ENCODE assay signal across 8 mouse cellular contexts in genomic region chr8:70351035-70351999, GRCm38 (mm10). TPM values are rescaled to one million over a fixed set of nuclear protein-coding genes. Genes with fewer than 3 reads are reported as not detected.
DNase-seq lines count a peak whose midpoint lies in the region; ATAC-seq lines count a peak whose summit lies in the region.

No protein-coding gene starts in this region.

- H3K4me1 ChIP-seq in heart, embryonic 16.5 days (ENCODE audit: control insufficient read depth, insufficient read depth, low read length), result peaks cover 31% of the 10 kb centered on the region
- peaks cover 30% of the 10 kb centered on the region for H3K4me1 ChIP-seq in lung, embryonic 16.5 days (replicated peaks; ENCODE audit: control insufficient read depth, insufficient read depth, low read length)

- no peaks in the 10 kb centered on the region for H3K27me3 ChIP-seq in heart, embryonic 16.5 days (ENCODE audit: control insufficient read depth, insufficient read depth, low read length)
- H3K27me3 ChIP-seq in lung, embryonic 16.5 days (ENCODE audit: control insufficient read depth, insufficient read depth, low read depth, low read length), result no peaks in the 10 kb centered on the region

- H3K9me3 ChIP-seq in heart, embryonic 16.5 days (replicated peaks; ENCODE audit: control insufficient read depth, low read length), result no peaks in the 10 kb centered on the region
- H3K9me3 ChIP-seq in lung, embryonic 16.5 days (ENCODE audit: control insufficient read depth, low read length), result no peaks in the 10 kb centered on the region

- H3K4me2 ChIP-seq in heart, embryonic 16.5 days (ENCODE audit: low read depth, low read length), result peak overlapping the region; percentile 88
- H3K4me2 ChIP-seq in lung, embryonic 16.5 days (ENCODE audit: low read depth, low read length), result peak overlapping the region; percentile 76

- no peak overlapping the region for H3K27ac ChIP-seq in heart, embryonic 16.5 days (ENCODE audit: low read length)
- H3K27ac ChIP-seq in lung, embryonic 16.5 days (ENCODE audit: low read length), result no peak overlapping the region

- H3K36me3 ChIP-seq in heart, embryonic 16.5 days (ENCODE audit: control insufficient read depth, insufficient read depth), result peaks cover 4% of the 10 kb centered on the region
- no peaks in the 10 kb centered on the region for H3K36me3 ChIP-seq in lung, embryonic 16.5 days (ENCODE audit: control insufficient read depth, insufficient read depth, low read length)

- no peak for ATAC-seq in heart, embryonic 16.5 days (replicated peaks; ENCODE audit: extremely low read depth, insufficient read depth, low FRiP score)
- no peak for ATAC-seq in lung, embryonic 16.5 days (ENCODE audit: low read depth)

- DNase-seq in adrenal gland, postnatal 14 days, result peak; percentile 24
- no peak for DNase-seq in adrenal gland, adult 8-10 months
- peak; percentile 56 for DNase-seq in right cerebral cortex, postnatal 25 days
- no peak for DNase-seq in right cerebral cortex, postnatal 36 days (ENCODE audit: low spot score in 2 of 2)
- DNase-seq in spleen, postnatal 10 days (ENCODE audit: low spot score in 2 of 2), result no peak
- DNase-seq in gastrocnemius, postnatal 10 days, result no peak

- peak overlapping the region; percentile 98 for H3K4me3 ChIP-seq in heart, embryonic 16.5 days (ENCODE audit: low read length)
- H3K4me3 ChIP-seq in lung, embryonic 16.5 days (ENCODE audit: low read length), result peak overlapping the region; percentile 99

- H3K9ac ChIP-seq in heart, embryonic 16.5 days (ENCODE audit: low read length), result peak overlapping the region; percentile 97
- H3K9ac ChIP-seq in lung, embryonic 16.5 days (ENCODE audit: low read length), result peak overlapping the region; percentile 99

- WGBS in heart, embryonic 16.5 days, result 48% methylated on average over 15 of the region's 15 CpGs
- whole genome bisulfite sequencing in lung, embryonic 16.5 days, result 34% methylated on average over 15 of the region's 15 CpGs

RNA-seq across cellular contexts. Expression of gene Upf1, which starts 1.8 kb away (rescaled TPM):
- total RNA-seq in adrenal gland, postnatal 14 days (2021), result 64.0 and 64.4 TPM in 2 replicates
- 10 to 100 TPM; 64.2 to 82.6 (median 76.1) TPM for total RNA-seq in adrenal gland, adult 8-10 months (2022)
- polyA plus RNA-seq in heart, embryonic 16.5 days (2015; fragmentation: Nextera tagmentation; extraction: Ambion mirVana), result 7.9 and 9.7 TPM in 2 replicates
- 8.7 and 10.5 TPM in 2 replicates for polyA plus RNA-seq in lung, embryonic 16.5 days (2015; fragmentation: Nextera tagmentation; extraction: Ambion mirVana)
- total RNA-seq in gastrocnemius, postnatal 10 days (2021), result 10 to 100 TPM; 34.2 to 37.3 TPM

RNA-seq across cellular contexts. Expression of gene Gdf1, which starts 21.7 kb away (rescaled TPM):
- 0.41 and 1.2 TPM in 2 replicates for total RNA-seq in adrenal gland, postnatal 14 days (2021)
- total RNA-seq in adrenal gland, adult 8-10 months (2022), result 1 to 10 TPM in 2 of 4 experiments, under 1 TPM in 2; 0.70 to 1.6 (median 1.1) TPM
- polyA plus RNA-seq in heart, embryonic 16.5 days (2015; fragmentation: Nextera tagmentation; extraction: Ambion mirVana), result 0.45 and 1.4 TPM in 2 replicates
- 0.40 and 1.4 TPM in 2 replicates for polyA plus RNA-seq in lung, embryonic 16.5 days (2015; fragmentation: Nextera tagmentation; extraction: Ambion mirVana)
- 1 to 10 TPM; 3.9 to 5.3 TPM for total RNA-seq in gastrocnemius, postnatal 10 days (2021)

RNA-seq across cellular contexts. Expression of gene Comp, which starts 22.0 kb away (rescaled TPM):
- 1.4 TPM in 1 of 2 replicates, not detected in the other for total RNA-seq in adrenal gland, postnatal 14 days (2021)
- total RNA-seq in adrenal gland, adult 8-10 months (2022), result under 1 TPM in 3 of 4 experiments, not detected in 1; 0.17 to 0.61 (median 0.27) TPM
- polyA plus RNA-seq in heart, embryonic 16.5 days (2015; fragmentation: Nextera tagmentation; extraction: Ambion mirVana), result 3.0 and 4.3 TPM in 2 replicates
- polyA plus RNA-seq in lung, embryonic 16.5 days (2015; fragmentation: Nextera tagmentation; extraction: Ambion mirVana), result 0.68 and 0.75 TPM in 2 replicates
- 10 to 100 TPM; 18.4 to 20.2 TPM for total RNA-seq in gastrocnemius, postnatal 10 days (2021)

RNA-seq across cellular contexts. Expression of gene Cers1, which starts 35.7 kb away (rescaled TPM):
- total RNA-seq in adrenal gland, postnatal 14 days (2021), result 1.9 and 2.9 TPM in 2 replicates
- 1 to 10 TPM; 2.8 to 5.3 (median 4.1) TPM for total RNA-seq in adrenal gland, adult 8-10 months (2022)
- polyA plus RNA-seq in heart, embryonic 16.5 days (2015; fragmentation: Nextera tagmentation; extraction: Ambion mirVana), result 1.3 TPM in 2 replicates
- 2.4 and 3.0 TPM in 2 replicates for polyA plus RNA-seq in lung, embryonic 16.5 days (2015; fragmentation: Nextera tagmentation; extraction: Ambion mirVana)
- 10 to 100 TPM; 20.0 to 23.6 TPM for total RNA-seq in gastrocnemius, postnatal 10 days (2021)

RNA-seq across cellular contexts. Expression of gene Cope, which starts 49.0 kb away (rescaled TPM):
- total RNA-seq in adrenal gland, postnatal 14 days (2021), result 215 and 222 TPM in 2 replicates
- 100 to 1,000 TPM; 190 to 236 (median 226) TPM for total RNA-seq in adrenal gland, adult 8-10 months (2022)
- polyA plus RNA-seq in heart, embryonic 16.5 days (2015; fragmentation: Nextera tagmentation; extraction: Ambion mirVana), result 326 and 334 TPM in 2 replicates
- 325 and 349 TPM in 2 replicates for polyA plus RNA-seq in lung, embryonic 16.5 days (2015; fragmentation: Nextera tagmentation; extraction: Ambion mirVana)
- 100 to 1,000 TPM; 140 to 158 TPM for total RNA-seq in gastrocnemius, postnatal 10 days (2021)

Comparison
In these comparisons a context has a peak if more than half of its experiments do, and no peak if none do; other contexts are left out.
1. DNase-seq: peak in adrenal gland, postnatal 14 days (single experiment) and right cerebral cortex, postnatal 25 days (single experiment); none in adrenal gland, adult 8-10 months (single experiment), right cerebral cortex, postnatal 36 days (0 of 2), spleen, postnatal 10 days (0 of 2) and gastrocnemius, postnatal 10 days (single experiment).